Mouse (Mus musculus) thymus, postnatal 10 days (tissue): Measurements from ENCODE around the gene Ift80.
"Not testable (repeated sequence)": the region's sequence is repeated elsewhere in the genome, so short reads cannot be mapped to it uniquely, and the experiment has no call there.

Experiments
- DNase-seq, 2 experiments: peaks; one replicate each; pipeline ENCODE4 v3.0.0; 2021; ENCODE audit warnings: low spot score in 2 of 2

Gene Ift80

DNA sequence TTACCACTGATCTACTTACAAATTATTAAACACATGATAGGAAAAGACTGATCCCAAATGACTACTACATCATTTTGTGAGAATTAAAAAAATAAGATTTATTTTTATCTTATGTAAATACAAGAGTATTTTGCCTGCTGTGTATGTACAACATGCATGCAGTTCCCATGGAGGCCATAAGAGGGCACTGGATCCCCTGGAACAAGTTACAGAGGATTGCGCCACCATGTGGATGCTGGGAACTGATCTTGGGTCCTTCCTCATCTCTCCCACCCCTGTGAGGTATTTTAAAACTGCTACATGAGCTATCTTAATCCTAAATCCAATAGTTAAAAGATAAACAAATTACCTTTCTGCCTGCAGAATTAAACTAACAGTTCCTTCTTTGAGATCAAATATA is 68.9 kb downstream of the Ift80 start:
- peak in 1 of 2 experiments; percentile 46 for DNase-seq

DNA sequence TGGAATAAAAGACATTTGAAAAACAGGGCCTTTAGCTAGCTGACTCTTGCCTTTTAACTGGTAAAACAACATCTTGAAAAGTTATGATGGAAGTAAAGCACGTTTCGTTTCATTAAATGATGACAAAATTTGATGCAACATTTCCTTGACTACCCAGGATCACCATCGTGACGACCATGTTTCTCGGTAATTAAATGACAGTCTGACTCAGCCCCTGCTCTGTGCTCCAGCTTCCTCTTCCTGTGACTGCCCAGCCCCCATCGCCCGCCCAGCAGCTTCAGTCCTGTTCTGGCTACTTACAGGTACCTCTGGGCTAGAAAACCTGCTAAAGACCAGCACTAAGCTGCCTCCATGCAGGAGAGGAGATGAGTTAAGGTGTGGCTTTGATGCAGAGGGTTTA is 70.1 kb downstream of the Ift80 start:
- DNase-seq, result no peak

DNA sequence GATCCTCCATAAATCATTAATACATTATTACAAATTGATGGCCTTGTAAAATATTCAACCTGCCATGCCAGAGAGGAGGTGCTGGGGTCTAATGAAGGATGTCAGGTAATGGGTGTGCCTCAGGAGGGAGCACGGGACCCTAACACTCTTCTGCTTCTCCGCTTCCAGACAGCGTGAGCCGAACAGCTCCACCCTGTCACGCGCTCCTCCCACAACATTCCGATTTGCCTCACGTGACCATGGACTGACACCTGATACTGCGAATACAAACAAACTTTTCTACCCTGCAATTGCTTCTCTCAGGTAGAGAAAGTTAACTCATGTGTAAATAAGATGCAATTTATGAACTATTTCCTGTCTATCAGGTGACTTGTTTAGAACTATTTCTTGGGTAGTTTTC is 75.8 kb downstream of the Ift80 start:
- DNase-seq, result no peak

DNA sequence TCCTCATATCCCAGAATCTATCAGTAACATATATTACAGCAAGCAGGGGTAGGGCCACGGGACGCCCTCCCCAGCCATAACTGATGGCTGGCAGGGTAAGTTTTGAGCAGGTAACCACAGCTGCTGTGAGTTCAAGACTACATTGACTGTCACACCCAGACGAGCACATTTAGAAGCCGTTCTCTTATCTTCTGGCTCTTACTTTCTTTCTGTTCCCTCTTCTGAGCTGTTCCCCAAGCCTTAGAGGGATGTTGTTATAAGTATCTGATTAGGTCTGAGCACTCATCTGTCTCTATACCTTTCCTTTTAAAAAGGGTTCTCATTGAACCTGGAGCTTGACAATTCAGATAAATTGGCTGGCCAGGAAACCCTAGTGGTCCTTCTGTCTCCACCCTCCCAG is 96.9 kb downstream of the Ift80 start:
- DNase-seq, result no peak

DNA sequence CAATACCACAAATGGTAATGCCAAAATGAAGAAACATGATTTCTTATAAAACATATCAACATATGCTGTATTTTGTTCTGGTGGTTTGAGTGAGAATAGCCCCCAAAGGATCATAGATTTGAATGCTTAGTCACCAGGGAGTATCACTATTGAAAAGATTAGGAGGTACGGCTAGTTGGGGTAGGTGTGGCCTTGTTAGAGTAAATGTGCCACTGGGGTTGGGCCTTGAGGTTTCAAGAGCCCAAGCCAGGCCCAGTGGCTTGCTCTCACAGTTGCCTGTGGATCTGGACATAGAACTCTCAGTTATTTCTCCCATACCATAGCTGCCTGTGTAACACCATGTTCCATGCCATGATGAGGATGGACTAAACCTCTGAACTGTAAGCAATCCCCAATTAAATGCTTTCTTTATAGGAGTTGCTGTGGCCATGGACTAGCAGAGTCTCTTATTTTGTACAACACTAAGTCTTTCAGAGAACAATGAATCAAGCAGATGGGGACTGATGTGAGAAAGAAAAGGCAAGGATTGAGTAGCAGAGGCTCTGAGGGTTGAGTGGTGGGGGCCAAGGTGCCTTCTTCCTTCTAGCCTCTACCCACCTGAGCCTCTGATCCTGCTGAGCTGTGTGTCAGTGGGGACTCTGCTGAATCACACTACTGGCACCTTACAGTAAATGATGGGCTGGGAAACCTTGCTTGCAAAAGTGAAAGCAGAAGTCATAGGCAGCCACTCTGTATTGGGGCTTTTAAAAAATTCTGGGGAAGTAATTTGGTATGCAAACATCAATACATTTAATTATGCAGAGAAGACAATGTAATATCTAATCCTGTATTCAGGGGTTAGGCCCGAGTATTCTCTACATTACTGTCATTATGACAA is 99.2 kb downstream of the Ift80 start:
- no peak for DNase-seq

DNA sequence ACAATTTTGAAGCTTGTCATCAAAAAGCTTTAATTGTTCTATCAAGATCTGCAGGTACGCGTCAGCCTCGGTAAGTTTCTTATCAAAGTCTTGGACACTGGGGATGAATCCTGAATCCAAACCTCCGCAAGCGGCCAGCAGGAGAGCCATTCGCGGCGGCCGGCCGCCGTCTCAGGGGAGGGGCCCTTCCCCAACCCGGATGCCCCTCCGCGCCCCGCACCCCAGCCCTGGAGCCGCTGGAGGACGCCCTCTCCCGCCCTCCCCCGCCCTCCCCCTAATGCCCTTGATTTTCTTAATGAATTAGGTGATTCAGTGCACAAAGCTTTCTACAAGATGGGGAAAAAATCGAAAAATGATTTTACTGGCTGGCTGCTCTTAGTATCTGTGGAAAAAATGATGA is 101.7 kb downstream of the Ift80 start:
- not testable (repeated sequence) for DNase-seq

DNA sequence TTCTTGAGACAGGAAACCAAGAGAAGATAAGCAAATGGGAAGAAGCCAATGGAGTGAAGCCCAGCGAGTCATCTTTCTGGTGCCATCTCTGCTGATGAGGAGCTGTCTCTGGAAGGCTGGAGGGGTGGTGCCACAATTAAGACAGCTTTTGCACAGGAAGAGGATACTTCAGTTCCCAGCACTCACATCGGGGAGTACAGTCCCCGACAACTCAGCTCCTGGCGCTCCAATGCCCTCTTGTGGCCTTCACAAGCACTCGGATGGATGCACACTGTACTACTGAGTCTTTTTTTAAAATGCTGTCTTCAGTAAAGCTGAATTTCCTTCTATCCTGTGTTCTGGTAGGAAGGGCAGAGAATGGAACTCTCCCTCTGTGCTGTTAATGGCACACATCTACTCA is 107.2 kb downstream of the Ift80 start:
- no peak for DNase-seq

DNA sequence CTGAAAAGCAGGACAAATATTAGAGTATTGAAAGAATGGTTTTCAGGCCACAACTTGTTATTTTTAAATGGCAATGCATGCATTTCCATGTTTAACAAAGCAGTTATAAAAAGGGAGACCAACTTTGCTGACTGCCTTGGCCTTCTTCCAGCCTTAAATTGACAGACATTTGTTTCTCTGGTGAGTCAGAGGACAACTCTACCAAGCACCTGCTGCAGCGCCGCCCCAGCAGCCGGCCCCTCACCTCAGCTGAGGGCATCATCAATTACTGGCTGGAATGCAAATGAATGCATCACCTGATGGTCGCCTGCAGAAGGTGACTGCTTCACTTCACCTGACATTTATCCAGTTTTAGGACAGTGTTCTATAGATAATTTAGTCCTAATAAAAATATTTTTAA is 108.9 kb downstream of the Ift80 start:
- DNase-seq, result no peak

DNA sequence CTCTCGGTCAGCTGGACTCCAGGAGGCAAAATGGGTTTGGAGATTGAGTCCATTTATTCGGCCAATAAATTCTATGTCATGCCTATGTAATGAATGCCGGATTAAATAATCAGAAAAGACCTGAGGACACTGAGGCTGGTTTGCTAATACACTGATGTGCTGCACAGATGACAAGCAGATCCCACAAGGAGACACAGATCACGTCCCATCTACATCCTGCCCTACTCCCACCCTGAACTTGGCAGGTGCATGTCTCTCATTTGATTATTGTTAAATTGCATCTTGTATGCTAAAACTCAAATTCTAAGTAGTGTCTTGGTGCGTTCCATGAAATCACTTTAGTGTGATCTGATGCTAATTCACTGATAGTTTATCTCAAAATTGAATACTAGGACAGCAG is 117.5 kb downstream of the Ift80 start:
- DNase-seq, result no peak

DNA sequence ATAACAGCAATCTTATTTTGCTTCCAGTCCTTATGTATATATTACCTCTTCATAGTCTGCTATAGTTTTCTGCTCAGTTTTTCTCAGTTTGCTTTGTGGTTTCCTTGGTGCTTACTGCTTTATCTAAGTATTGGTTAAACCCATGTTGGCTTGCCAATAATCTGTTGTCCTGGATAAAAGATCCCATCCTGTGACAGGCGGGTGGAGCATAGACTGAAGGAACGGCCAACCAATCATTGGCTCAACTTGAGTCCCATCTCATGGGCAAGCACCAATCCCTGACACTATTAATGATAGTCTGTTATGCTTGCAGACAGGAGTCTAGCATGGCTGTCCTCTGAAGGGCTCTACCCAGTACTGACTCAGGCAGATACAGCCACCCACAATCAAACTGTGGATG is 130.3 kb downstream of the Ift80 start:
- no peak for DNase-seq

DNA sequence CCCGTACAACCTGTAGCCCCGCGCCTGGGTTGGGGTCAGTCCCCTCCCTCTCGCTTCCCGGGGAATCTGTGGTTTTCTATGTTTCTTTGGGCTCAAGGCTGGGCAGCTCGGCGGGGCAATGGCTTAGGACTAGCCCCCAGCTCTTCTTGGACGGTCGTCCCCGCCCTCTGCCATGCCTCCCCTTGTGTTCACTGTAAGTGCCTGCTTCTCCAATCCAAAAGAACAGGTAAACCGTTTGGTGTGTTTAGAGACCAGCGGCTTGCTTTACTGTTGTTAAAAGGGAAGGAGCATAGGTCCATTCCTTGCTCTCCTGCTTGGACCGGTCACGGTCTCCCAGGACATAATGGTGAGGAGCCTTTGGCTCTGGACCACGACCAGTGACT is 133.8 kb downstream of the Ift80 start:
- DNase-seq, result no peak

DNA sequence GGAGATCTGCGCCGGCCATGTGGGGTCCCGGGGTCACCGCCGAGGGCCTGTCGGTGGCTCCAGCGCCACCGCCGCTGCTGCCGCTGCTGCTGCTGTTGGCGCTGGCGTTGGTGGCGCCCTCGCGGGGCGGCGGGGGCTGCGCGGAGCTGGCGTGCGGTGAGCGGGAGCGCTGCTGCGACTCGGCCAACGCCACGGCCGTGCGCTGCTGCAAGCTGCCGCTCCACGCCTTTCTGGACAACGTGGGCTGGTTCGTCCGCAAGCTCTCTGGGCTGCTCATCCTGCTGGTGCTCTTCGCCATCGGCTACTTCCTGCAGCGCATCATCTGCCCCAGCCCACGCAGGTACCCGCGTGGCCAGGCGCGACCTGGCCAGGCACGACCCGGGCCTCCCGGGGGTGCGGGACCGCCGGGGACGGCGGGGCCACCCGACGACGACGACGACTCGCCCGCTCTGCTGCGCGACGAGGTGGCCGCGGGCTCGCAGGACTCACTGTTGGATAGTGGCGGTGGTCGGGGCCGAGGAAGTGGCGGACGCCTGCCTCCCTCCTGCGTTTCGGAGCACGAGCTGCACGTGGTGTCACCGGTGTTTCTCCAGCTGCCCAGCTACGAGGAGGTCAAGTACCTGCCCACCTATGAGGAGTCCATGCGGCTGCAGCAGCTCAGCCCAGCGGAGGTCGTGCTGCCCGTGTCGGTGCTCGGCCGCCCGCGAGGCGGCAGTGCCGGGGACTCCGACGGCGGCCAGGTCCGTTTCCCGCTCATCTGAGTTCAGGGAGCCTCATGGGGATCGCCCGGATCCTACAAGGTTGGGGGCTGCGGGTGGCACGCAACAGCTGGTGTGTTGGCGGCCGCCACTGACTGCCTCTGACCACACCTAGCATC is 134.4 kb downstream of the Ift80 start:
- peak; percentile 6 to 37 for DNase-seq

DNA sequence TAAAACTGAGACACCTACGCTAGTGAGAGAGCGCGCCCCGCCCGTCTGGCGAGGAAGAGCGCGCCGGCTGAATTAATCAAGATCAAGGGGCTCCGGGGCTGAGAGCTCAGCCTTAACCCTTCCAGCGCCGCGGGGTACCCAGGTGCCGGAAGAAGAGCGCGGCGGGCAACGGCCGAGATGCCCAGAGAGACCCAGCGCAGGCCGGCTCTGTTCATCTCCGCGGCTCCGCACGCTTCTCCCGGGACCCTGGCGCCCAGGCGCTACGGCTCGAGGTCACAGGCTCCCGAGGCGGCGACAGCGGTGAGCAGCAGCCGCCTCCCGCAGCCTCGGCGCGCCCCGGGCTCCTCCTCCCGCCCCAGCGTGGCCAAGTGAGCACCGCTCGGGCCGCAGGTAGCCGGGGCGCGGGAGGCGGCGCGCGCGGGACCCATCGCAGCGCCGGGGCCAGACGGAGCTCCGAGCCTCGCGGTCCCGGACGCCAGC is 135.1 kb downstream of the Ift80 start, which contains the start of gene 1110032F04Rik:
Gene 1110032F04Rik, plus strand, starts transcription at position 376 of the 480 bp plus-strand sequence.
- peak; percentile 13 to 39 for DNase-seq

DNA sequence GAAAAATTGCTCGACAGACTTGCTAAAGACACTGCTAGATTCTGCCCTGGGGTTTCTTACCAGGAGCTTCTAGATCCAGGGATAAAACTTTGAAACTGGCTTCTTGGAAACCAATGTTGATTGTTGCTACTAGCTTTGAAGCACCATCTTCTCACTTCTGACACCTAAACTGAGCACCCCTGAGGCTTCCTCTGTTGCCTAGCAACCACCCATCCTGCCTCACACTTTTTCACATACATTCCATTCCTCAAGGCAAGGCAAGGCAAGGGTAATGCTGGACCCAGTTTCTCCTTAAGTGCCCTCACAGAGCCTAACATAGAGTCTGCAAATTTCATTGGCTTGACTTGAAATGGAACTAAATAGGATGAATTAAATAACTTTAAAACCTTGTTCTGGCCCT is 152.0 kb downstream of the Ift80 start:
- DNase-seq, result no peak

DNA sequence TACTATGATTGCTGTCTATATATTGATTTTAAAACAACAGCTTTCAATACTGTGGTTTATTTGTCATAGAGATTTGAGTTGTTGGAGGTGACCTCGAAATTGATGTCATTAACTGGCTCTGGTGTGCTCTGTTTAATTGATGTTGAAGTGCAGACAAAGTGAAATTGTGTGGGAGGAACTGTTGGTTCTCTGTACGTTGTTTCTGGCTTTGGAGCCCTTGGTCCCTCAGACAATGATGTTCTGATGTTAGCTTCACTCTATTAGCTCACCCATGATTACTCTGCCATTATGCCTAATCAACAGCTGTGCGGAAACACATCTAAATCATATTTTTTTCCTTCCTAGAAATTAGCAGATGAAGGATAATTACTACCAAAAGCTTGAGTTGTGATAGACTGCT is 156.0 kb downstream of the Ift80 start:
- no peak for DNase-seq

DNA sequence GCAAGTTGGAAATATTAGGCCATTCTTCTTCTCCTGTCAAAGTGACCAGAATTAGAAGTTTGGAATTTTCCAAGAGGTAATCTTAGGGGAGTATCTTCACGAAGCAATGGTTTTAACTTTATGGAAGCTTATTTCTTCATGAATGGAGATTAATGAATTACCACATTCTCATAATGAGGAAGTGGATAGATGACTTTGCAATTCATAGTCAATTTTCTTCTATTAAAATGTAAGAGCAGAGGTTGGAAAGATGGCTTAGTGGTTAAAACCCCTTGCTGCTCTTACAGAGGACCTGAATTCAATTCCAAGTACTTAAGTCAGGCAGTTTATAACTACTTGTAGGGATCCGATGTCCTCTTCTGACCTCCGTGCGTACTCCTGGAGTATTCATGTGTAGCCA is 160.3 kb downstream of the Ift80 start:
- DNase-seq, result no peak
